Mouse (Mus musculus) heart, adult 2 months (tissue): ENCODE results near the gene Ugt1a5.

Experiments used
- CTCF ChIP-seq: fragments of 200-600 bp; IDR thresholded peaks from 2 replicates; pipeline ENCODE4 v1.8.1; 2022; ENCODE audit warnings: antibody characterized with exemption, mild to moderate bottlenecking, moderate library complexity
- EP300 ChIP-seq: fragments of 200-500 bp; IDR thresholded peaks from 2 replicates; pipeline ENCODE4 v1.6.1; 2011; ENCODE audit warnings: low read depth, low read length, control low read depth; ENCODE audit not compliant: insufficient read depth

GRCm38 (mm10) chr1:88216551-88216950 is 50.7 kb downstream of the Ugt1a5 start:
- TF ChIP-seq CTCF (no peak), EP300 (no peak)
